Mouse (Mus musculus) heart, postnatal 0 days (tissue): ENCODE measurements around the gene Ccdc89. TPM values are rescaled to one million over a fixed set of nuclear protein-coding genes. Genes with fewer than 3 reads are reported as not detected.

ENCODE experiments used
- ATAC-seq: fragments of 200-750 bp; cut with Nextera tagmentation; 2 replicates; pipeline ENCODE4 v1.8.0; 2017; ENCODE audit warnings: low read depth, moderate number of reproducible peaks, moderate library complexity; ENCODE audit not compliant: insufficient read depth
- DNase-seq: peaks from one replicate; pipeline ENCODE4 v3.0.0-alpha.2; 2016; ENCODE audit warnings: low spot score
- H3K27ac ChIP-seq: fragments of 300-500 bp; sonication (generic); 2 replicates; pipeline ENCODE4 v1.5.1; 2014; ENCODE audit warnings: low read depth, mild to moderate bottlenecking
- H3K27me3 ChIP-seq: fragments of 300-500 bp; sonication (generic); 2 replicates; pipeline ENCODE4 v1.6.1; 2014; ENCODE audit warnings: low read length, mixed read lengths; ENCODE audit not compliant: control insufficient read depth, insufficient read depth
- H3K36me3 ChIP-seq: fragments of 300-500 bp; sonication (generic); replicated peaks from 2 replicates; pipeline ENCODE4 v1.6.1; 2014; ENCODE audit warnings: low read length, mixed read lengths; ENCODE audit not compliant: control insufficient read depth, insufficient read depth
- H3K4me1 ChIP-seq: fragments of 300-500 bp; sonication (generic); 2 replicates; pipeline ENCODE4 v1.6.1; 2014; ENCODE audit warnings: antibody characterized with exemption; ENCODE audit not compliant: control insufficient read depth, insufficient read depth
- H3K4me2 ChIP-seq: fragments of 300-500 bp; sonication (generic); 2 replicates; pipeline ENCODE4 v1.6.1; 2014; ENCODE audit warnings: low read depth, mild to moderate bottlenecking, low read length, moderate library complexity
- H3K4me3 ChIP-seq: fragments of 300-500 bp; sonication (generic); 2 replicates; pipeline ENCODE4 v1.5.1; 2014; ENCODE audit warnings: low read depth, low read length
- H3K9ac ChIP-seq: fragments of 300-500 bp; sonication (generic); replicated peaks from 2 replicates; pipeline ENCODE4 v1.6.1; 2014; ENCODE audit warnings: low read depth, low read length, mixed read lengths
- H3K9me3 ChIP-seq: fragments of 300-500 bp; sonication (generic); replicated peaks from 2 replicates; pipeline ENCODE4 v1.6.1; 2016; ENCODE audit warnings: low read length; ENCODE audit not compliant: control insufficient read depth
- CTCF ChIP-seq: IDR thresholded peaks from 2 replicates; pipeline ENCODE4 v1.5.1; 2016; ENCODE audit warnings: antibody characterized with exemption, control low read depth, low read depth
- EP300 ChIP-seq: IDR thresholded peaks from 2 replicates; pipeline ENCODE4 v1.6.1; 2016; ENCODE audit warnings: antibody characterized with exemption, low read depth
- WGBS: fragments of 180-500 bp; shearing (Covaris S2); extraction: QIAGEN DNeasy Blood & Tissue Kit; methylation state at CpG from one replicate; pipeline ENCODE4 v1.1.7; 2014; 5-methylcytosine and 5-hydroxymethylcytosine counted together
- polyA plus RNA-seq: library from polyadenylated mRNA; unstranded; fragments of >200 nt; fragmentation: Nextera tagmentation; extraction: Ambion mirVana; gene quantifications from 2 replicates; pipeline ENCODE4 v1.2.1, GENCODE M21; 2015
- total RNA-seq: library from RNA; depleted of rRNA; stranded (reverse); fragments of >200 nt; gene quantifications from 2 replicates; pipeline ENCODE4 v1.2.3, GENCODE M21; 2014; ENCODE audit warnings: low replicate concordance

Ccdc89 gene
- total and polyA plus RNA-seq, 2 experiments from 2014 or later = 0.51 TPM; not detected in 1

- WGBS = under 1% methylated on average over 37 of the region's 54 CpGs
- peak within 1 kb of the TSS; percentile 100 for H3K9ac ChIP-seq
- TF ChIP-seq CTCF (no peak), EP300 (peak; percentile 96)
- peak within 1 kb of the TSS; percentile 100 for H3K4me3 ChIP-seq
- H3K36me3 ChIP-seq = 0 out of 2 replicates have a peak, but pooled peaks cover 5% of the 10 kb centered on the region
- peak within 1 kb of the TSS; percentile 100 for H3K27ac ChIP-seq
- H3K27me3 ChIP-seq = no peaks in the 10 kb centered on the region
- DNase-seq = peak; percentile 98
- H3K4me1 ChIP-seq = peaks cover 10% of the 10 kb centered on the region; the same call in 1 of the 2 replicates
- peak; percentile 95 for ATAC-seq
- no peaks in the 10 kb centered on the region for H3K9me3 ChIP-seq
- H3K4me2 ChIP-seq = peak within 1 kb of the TSS; percentile 97
These were observed 16.2 kb downstream of the Ccdc89 start, which contains the start of gene Crebzf for GRCm38 (mm10) chr7:90442518-90443080. Crebzf (plus strand) TSS chr7:90442729.

DNA sequence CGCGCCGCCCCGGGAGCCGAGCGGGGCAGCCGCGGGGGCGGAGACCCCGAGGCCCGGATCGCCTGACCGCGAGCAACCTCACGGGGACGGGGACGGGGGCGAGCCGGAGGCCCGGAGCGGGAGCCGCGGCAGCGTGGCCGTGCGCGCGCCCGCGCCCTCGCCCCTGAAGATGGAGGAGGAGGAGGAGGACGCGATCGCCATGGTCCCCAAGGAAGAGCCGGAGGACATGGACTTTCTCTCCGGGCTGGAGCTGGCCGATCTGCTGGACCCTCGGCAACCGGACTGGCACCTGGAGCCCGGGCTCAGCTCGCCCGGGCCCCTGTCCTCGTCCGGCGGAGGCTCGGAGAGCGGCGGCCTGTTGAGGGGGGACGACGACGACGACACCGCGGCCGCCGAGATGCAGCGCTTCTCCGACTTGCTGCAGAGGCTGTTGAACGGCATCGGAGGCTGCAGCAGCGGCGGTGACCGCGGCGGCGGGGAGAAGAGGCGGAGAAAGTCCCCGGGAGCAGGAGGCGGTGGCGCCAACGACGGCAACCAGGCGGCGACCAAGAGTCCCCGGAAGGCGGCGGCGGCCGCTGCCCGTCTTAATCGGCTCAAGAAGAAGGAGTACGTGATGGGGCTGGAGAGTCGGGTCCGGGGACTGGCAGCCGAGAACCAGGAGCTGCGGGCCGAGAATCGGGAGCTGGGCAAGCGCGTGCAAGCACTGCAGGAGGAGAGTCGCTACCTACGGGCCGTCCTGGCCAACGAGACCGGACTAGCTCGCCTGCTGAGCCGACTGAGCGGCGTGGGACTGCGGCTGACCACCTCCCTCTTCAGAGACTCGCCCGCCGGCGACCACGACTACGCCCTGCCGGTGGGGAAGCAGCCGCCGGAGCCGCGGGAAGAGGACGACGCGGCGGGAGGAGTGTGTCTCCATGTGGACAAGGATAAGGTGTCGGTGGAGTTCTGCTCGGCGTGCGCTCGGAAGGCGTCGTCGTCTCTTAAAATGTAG, 17.0 kb downstream of the Ccdc89 start:
- Histone ChIP-seq H3K4me1 (peaks cover 12% of the 10 kb centered on the region; the same call in 1 of the 2 replicates), H3K9ac (peak overlapping the region; percentile 100), H3K27me3 (no peaks in the 10 kb centered on the region), H3K27ac (peak overlapping the region; percentile 100), H3K9me3 (no peaks in the 10 kb centered on the region), H3K36me3 (peaks cover 6% of the 10 kb centered on the region; the same call in 1 of the 2 replicates), H3K4me2 (peak overlapping the region; percentile 97), H3K4me3 (peak overlapping the region; percentile 100)
- DNase-seq = peak; percentile 60
- WGBS = under 1% methylated on average over 98 of the region's 123 CpGs
- TF ChIP-seq EP300 = no peak
- peak; percentile 32 for TF ChIP-seq CTCF
- ATAC-seq = peak; percentile 77

GRCm38 (mm10) chr7:90444206-90444605, 17.8 kb downstream of the Ccdc89 start:
- ATAC-seq = no peak
- 0% methylated on average over 6 of the region's 6 CpGs for WGBS
- H3K27ac ChIP-seq = peak overlapping the region; percentile 100; the same call in 1 of the 2 replicates

DNA sequence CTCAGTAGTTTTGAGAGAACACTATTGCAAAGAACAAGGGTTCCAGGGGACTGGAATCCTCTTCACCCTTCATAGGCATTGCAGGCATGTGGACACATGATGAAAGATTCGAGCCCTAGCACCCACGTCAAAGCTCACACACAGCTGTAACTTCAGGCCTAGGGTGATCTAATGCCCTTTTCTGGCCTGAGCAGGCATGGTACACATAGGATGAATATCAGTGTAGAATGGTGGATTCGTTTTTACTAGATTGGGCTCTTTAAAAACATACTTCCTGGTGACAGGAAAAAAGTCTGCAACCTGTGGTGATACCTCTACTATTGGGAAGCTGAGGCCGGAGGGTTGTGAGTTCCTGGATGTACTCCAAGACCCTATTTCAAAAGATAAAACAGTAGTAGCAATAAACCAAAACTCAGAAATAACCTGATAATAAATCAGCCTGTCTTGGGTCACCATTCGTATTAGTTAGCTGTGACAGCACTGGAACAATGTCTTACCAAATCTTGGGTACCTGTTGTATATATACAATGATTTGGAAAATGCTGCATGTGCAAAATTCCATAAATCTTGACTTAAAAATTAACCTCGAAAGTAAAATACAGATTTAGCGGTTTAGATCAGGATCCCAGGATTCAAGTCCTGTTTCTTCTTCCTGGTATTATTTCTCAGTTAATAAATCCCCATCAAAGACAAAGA, 29.9 kb downstream of the Ccdc89 start:
- Histone ChIP-seq H3K9me3 (no peaks in the 10 kb centered on the region), H3K4me2 (peak overlapping the region; percentile 80), H3K4me3 (peak overlapping the region; percentile 94), H3K27ac (peak overlapping the region; percentile 97), H3K9ac (peak overlapping the region; percentile 82), H3K4me1 (peaks cover 18% of the 10 kb centered on the region; the same call in 1 of the 2 replicates), H3K36me3 (peaks cover 26% of the 10 kb centered on the region), H3K27me3 (no peaks in the 10 kb centered on the region)
- no peak for TF ChIP-seq EP300
- TF ChIP-seq CTCF = no peak
- WGBS = 10% methylated on average over 7 of the region's 7 CpGs
- ATAC-seq (no peak), DNase-seq (no peak)

More at GRCm38 (mm10) chr7:90444206-90444605, 17.8 kb downstream of the Ccdc89 start:
- H3K36me3 ChIP-seq = peaks cover 9% of the 10 kb centered on the region; the same call in 1 of the 2 replicates
- H3K9ac ChIP-seq = peak overlapping the region; percentile 100
- DNase-seq = no peak
- H3K4me3 ChIP-seq = peak overlapping the region; percentile 100
- peaks cover 12% of the 10 kb centered on the region; the same call in 1 of the 2 replicates for H3K4me1 ChIP-seq
- H3K4me2 ChIP-seq = peak overlapping the region; percentile 97
- no peaks in the 10 kb centered on the region for H3K27me3 ChIP-seq
- H3K9me3 ChIP-seq = no peaks in the 10 kb centered on the region
- TF ChIP-seq CTCF = no peak
- TF ChIP-seq EP300 = no peak
